Mouse (Mus musculus): ENCODE data around the gene Prkcsh. TPM values are rescaled to one million over a fixed set of nuclear protein-coding genes. Genes with fewer than 3 reads are reported as not detected.

Prkcsh gene
- polyA plus RNA-seq, 1 experiment from 2014 or later = 109 TPM

- no peak for ATAC-seq (ENCODE audit: low FRiP score, low read depth)
- Histone ChIP-seq H3K9ac (no peak overlapping the region), H3K4me3 (no peak overlapping the region), H3K27me3 (replicated peaks) (no peaks in the 10 kb centered on the region), H3K27ac (no peak overlapping the region), H3K4me2 (replicated peaks) (no peak overlapping the region), H3K4me1 (peaks cover 13% of the 10 kb centered on the region; the same call in 1 of the 2 replicates), H3K9me3 (no peaks in the 10 kb centered on the region), H3K36me3 (peaks cover 63% of the 10 kb centered on the region)
- 56% methylated on average over 8 of the region's 8 CpGs for WGBS
Measured at GRCm38 (mm10) chr9:22024592-22024991, 22.0 kb downstream of the Prkcsh start.

GRCm38 (mm10) chr9:22028467-22028866 is 25.9 kb downstream of the Prkcsh start:
- Histone ChIP-seq H3K4me1 (peaks cover 13% of the 10 kb centered on the region; the same call in 1 of the 2 replicates), H3K9me3 (no peaks in the 10 kb centered on the region), H3K27me3 (replicated peaks) (no peaks in the 10 kb centered on the region), H3K4me3 (no peak overlapping the region), H3K4me2 (replicated peaks) (no peak overlapping the region), H3K36me3 (peaks cover 80% of the 10 kb centered on the region), H3K9ac (no peak overlapping the region), H3K27ac (no peak overlapping the region)
- peak; percentile 51 for ATAC-seq (ENCODE audit: low FRiP score, low read depth)
- 32% methylated on average over 7 of the region's 7 CpGs for WGBS

GRCm38 (mm10) chr9:22030386-22030785 is 27.8 kb downstream of the Prkcsh start:
- H3K36me3 ChIP-seq = peaks cover 79% of the 10 kb centered on the region
- no peaks in the 10 kb centered on the region for H3K9me3 ChIP-seq
- peaks cover 23% of the 10 kb centered on the region; the same call in 1 of the 2 replicates for H3K4me1 ChIP-seq
- no peak for ATAC-seq (ENCODE audit: low FRiP score, low read depth)
- H3K4me3 ChIP-seq = no peak overlapping the region
- no peak overlapping the region for H3K4me2 ChIP-seq (replicated peaks)
- no peak overlapping the region for H3K27ac ChIP-seq
- no peaks in the 10 kb centered on the region for H3K27me3 ChIP-seq (replicated peaks)
- WGBS = 95% methylated on average over 9 of the region's 9 CpGs
- H3K9ac ChIP-seq = no peak overlapping the region

GRCm38 (mm10) chr9:22035300-22036044 is 32.9 kb downstream of the Prkcsh start:
- no peak overlapping the region for H3K9ac ChIP-seq
- no peaks in the 10 kb centered on the region for H3K9me3 ChIP-seq
- H3K4me1 ChIP-seq = peaks cover 23% of the 10 kb centered on the region
- H3K27me3 ChIP-seq (replicated peaks) = no peaks in the 10 kb centered on the region
- H3K27ac ChIP-seq = peak overlapping the region; percentile 39
- H3K4me3 ChIP-seq = no peak overlapping the region
- H3K4me2 ChIP-seq (replicated peaks) = no peak overlapping the region
- H3K36me3 ChIP-seq = peaks cover 48% of the 10 kb centered on the region
- ATAC-seq (ENCODE audit: low FRiP score, low read depth) = peak; percentile 81
- WGBS = 28% methylated on average over 6 of the region's 6 CpGs

GRCm38 (mm10) chr9:22037826-22038225 is 35.2 kb downstream of the Prkcsh start:
- 78% methylated on average over 10 of the region's 10 CpGs for WGBS

GRCm38 (mm10) chr9:22041832-22042231 is 39.2 kb downstream of the Prkcsh start:
- WGBS = 61% methylated on average over 2 of the region's 2 CpGs
- H3K9me3 ChIP-seq = no peaks in the 10 kb centered on the region

More at GRCm38 (mm10) chr9:22037826-22038225, 35.2 kb downstream of the Prkcsh start:
- Histone ChIP-seq H3K9me3 (no peaks in the 10 kb centered on the region), H3K4me3 (no peak overlapping the region), H3K27ac (no peak overlapping the region), H3K4me1 (peaks cover 23% of the 10 kb centered on the region), H3K27me3 (replicated peaks) (no peaks in the 10 kb centered on the region), H3K9ac (no peak overlapping the region), H3K4me2 (replicated peaks) (no peak overlapping the region), H3K36me3 (peaks cover 26% of the 10 kb centered on the region)
- no peak for ATAC-seq (ENCODE audit: low FRiP score, low read depth)

GRCm38 (mm10) chr9:22047329-22047728 is 44.7 kb downstream of the Prkcsh start:
- H3K27ac ChIP-seq = no peak overlapping the region
- H3K4me1 ChIP-seq = peaks cover 42% of the 10 kb centered on the region

More at GRCm38 (mm10) chr9:22041832-22042231, 39.2 kb downstream of the Prkcsh start:
- peaks cover 7% of the 10 kb centered on the region; the same call in 1 of the 2 replicates for H3K36me3 ChIP-seq
- no peak overlapping the region for H3K4me3 ChIP-seq
- no peak overlapping the region for H3K9ac ChIP-seq
- H3K4me1 ChIP-seq = no peaks in the 10 kb centered on the region; the same call in 1 of the 2 replicates
- H3K27ac ChIP-seq = no peak overlapping the region
- no peak for ATAC-seq (ENCODE audit: low FRiP score, low read depth)
- H3K4me2 ChIP-seq (replicated peaks) = no peak overlapping the region
- H3K27me3 ChIP-seq (replicated peaks) = no peaks in the 10 kb centered on the region

GRCm38 (mm10) chr9:22049315-22049714 is 46.7 kb downstream of the Prkcsh start:
- 77% methylated on average over 11 of the region's 11 CpGs for WGBS
- peaks cover 42% of the 10 kb centered on the region for H3K4me1 ChIP-seq

More at GRCm38 (mm10) chr9:22047329-22047728, 44.7 kb downstream of the Prkcsh start:
- Histone ChIP-seq H3K9ac (no peak overlapping the region), H3K27me3 (replicated peaks) (peaks cover 8% of the 10 kb centered on the region; the same call in 1 of the 2 replicates), H3K36me3 (peaks cover 7% of the 10 kb centered on the region; the same call in 1 of the 2 replicates), H3K4me2 (replicated peaks) (peak overlapping the region; percentile 62), H3K4me3 (no peak overlapping the region), H3K9me3 (no peaks in the 10 kb centered on the region)
- WGBS = 66% methylated on average over 9 of the region's 9 CpGs
- ATAC-seq (ENCODE audit: low FRiP score, low read depth) = no peak

GRCm38 (mm10) chr9:22049721-22050270 is 47.2 kb downstream of the Prkcsh start:
- H3K9me3 ChIP-seq = no peaks in the 10 kb centered on the region
- H3K4me2 ChIP-seq (replicated peaks) = peak overlapping the region; percentile 62
- peaks cover 47% of the 10 kb centered on the region for H3K4me1 ChIP-seq
- WGBS = 27% methylated on average over 4 of the region's 4 CpGs
- peak overlapping the region; percentile 88 for H3K27ac ChIP-seq
- H3K4me3 ChIP-seq = peak overlapping the region; percentile 92
- ATAC-seq (ENCODE audit: low FRiP score, low read depth) = no peak
- H3K27me3 ChIP-seq (replicated peaks) = peaks cover 12% of the 10 kb centered on the region; the same call in 1 of the 2 replicates
- H3K36me3 ChIP-seq = peaks cover 7% of the 10 kb centered on the region; the same call in 1 of the 2 replicates
- H3K9ac ChIP-seq = peak overlapping the region; percentile 95

More at GRCm38 (mm10) chr9:22049315-22049714, 46.7 kb downstream of the Prkcsh start:
- Histone ChIP-seq H3K9ac (peak overlapping the region; percentile 95), H3K4me3 (peak overlapping the region; percentile 92), H3K4me2 (replicated peaks) (peak overlapping the region; percentile 62), H3K9me3 (no peaks in the 10 kb centered on the region), H3K27me3 (replicated peaks) (peaks cover 12% of the 10 kb centered on the region; the same call in 1 of the 2 replicates), H3K36me3 (peaks cover 7% of the 10 kb centered on the region; the same call in 1 of the 2 replicates), H3K27ac (no peak overlapping the region)
- no peak for ATAC-seq (ENCODE audit: low FRiP score, low read depth)

GRCm38 (mm10) chr9:22050351-22050889 is 47.8 kb downstream of the Prkcsh start:
- Histone ChIP-seq H3K27me3 (replicated peaks) (peaks cover 12% of the 10 kb centered on the region; the same call in 1 of the 2 replicates), H3K4me1 (peaks cover 49% of the 10 kb centered on the region), H3K27ac (peak overlapping the region; percentile 88), H3K4me3 (peak overlapping the region; percentile 92), H3K36me3 (peaks cover 5% of the 10 kb centered on the region; the same call in 1 of the 2 replicates), H3K9ac (peak overlapping the region; percentile 95), H3K9me3 (no peaks in the 10 kb centered on the region), H3K4me2 (replicated peaks) (peak overlapping the region; percentile 62)
- WGBS = 1% methylated on average over 43 of the region's 43 CpGs
- ATAC-seq (ENCODE audit: low FRiP score, low read depth) = peak; percentile 63

- peak overlapping the region; percentile 62 for H3K4me2 ChIP-seq (replicated peaks)
- no peaks in the 10 kb centered on the region for H3K9me3 ChIP-seq
- 1% methylated on average over 67 of the region's 67 CpGs for WGBS
- H3K4me1 ChIP-seq = peaks cover 49% of the 10 kb centered on the region
- H3K9ac ChIP-seq = peak overlapping the region; percentile 95
- H3K4me3 ChIP-seq = peak overlapping the region; percentile 92
- H3K27ac ChIP-seq = peak overlapping the region; percentile 88
- ATAC-seq (ENCODE audit: low FRiP score, low read depth) = peak; percentile 45
- H3K27me3 ChIP-seq (replicated peaks) = peaks cover 12% of the 10 kb centered on the region; the same call in 1 of the 2 replicates
- no peaks in the 10 kb centered on the region for H3K36me3 ChIP-seq
Measured at GRCm38 (mm10) chr9:22051161-22051957, 48.8 kb downstream of the Prkcsh start.
